Mouse (Mus musculus) naive thymus-derived CD4-positive, alpha-beta T cell, adult 2 months (primary cell): ENCODE results near the gene Ucn3.
"Not testable (repeated sequence)": the region's sequence is repeated elsewhere in the genome, so short reads cannot be mapped to it uniquely, and the experiment has no call there.

Experiments used
- DNase-seq: peaks from one replicate; pipeline ENCODE4 v3.0.0-alpha.2; 2011; ENCODE audit warnings: low read depth

The Ucn3 gene

DNA sequence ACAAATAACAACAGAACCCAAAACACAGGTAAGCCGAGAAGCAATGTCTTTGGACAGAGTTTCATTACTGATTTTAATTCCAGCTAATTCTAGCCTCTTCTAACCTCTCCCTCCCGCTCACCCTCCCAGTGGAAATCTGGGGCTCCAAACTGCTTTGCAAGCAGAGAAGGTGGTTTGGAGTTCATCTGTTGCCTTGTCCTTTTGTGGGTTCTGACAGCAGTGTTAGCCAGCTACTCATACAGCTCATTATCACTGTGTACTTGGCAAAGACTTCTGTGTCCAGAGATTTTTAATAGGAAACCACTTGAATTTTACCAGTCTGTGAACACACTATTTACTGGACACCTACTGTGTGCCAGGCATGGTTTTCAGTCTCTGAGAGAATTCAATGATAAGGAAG, at the start of gene Ucn3:
Gene Ucn3 (minus strand): TSS at position 101 of the 400 bp plus-strand sequence.
- no peak for DNase-seq

GRCm38 (mm10) chr13:3992081-3992480, 46.9 kb upstream of the Ucn3 start:
- no peak for DNase-seq

GRCm38 (mm10) chr13:3968849-3969248, 23.7 kb upstream of the Ucn3 start:
- no peak for DNase-seq

DNA sequence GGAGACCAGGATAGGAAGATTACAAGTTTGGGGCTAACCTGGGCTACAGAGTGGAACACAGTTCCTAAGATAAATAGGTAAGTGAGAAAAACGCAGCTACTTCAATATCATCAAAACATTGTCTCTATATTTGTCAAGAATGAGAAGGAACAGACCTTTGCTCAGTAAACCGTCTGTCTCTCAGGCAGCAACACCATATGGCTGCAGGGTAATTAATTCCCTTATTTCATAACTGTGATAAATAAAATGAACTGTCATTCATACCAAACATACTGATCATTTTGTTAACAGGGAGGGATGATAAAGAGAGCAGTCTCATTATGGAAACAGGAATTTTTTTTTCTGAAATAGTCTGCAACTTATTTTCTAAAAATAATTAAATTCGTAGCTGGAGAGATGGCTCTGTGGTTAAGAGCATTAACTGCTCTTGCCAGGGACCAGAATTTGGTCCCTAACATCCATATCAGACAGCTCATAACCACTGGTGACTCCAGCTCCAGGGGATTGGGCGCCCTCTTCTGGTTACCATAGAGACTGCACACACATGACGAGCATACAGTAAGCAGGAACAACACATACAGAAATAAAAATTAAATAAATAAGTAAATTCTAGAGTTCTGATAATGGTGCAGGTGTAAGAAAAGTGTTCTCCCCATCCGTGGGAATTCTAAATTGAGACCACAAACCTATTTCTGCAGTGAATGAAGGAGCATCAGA, 6.2 kb upstream of the Ucn3 start:
- DNase-seq: no peak

DNA sequence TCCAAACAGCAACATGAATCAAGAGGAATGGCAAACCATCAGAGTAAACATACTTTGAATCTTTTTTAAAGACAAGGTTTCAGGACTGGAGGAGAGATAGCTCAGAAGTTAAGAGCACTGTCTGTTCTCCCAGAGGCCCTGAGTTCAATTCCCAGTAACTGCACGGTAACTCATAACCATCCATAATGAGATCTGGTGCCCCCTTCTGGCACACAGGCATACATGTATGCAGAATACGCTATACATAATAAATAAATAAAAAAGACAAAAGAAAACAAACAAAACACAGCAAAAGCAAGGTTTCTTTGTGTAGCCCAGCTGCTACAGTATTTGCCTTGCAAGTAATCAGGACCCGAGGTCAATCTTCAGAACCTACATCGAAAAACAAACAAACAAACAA, 4.3 kb upstream of the Ucn3 start:
- no peak for DNase-seq

DNA sequence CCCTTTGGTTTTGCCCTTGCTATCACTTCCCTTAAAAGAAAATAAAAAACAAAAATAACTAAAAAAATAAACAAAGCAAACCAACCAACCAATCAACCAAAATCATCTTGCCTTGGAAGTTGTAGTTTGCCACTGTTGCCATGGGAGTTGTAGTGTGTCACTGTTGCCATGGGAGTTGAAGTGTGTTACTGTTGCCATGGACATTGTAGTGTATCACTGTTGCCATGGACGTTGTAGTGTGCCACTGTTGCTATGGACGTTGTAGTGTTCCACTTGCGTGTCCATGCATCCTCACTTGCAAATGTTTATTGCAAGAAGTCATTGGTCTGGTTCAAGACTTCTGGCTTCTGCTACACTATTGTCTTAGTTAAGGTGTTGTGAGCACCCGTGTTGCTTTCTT, 2.1 kb upstream of the Ucn3 start:
- no peak for DNase-seq

GRCm38 (mm10) chr13:3944699-3945098, 450 bp downstream of the Ucn3 start:
- no peak for DNase-seq

GRCm38 (mm10) chr13:3926046-3926445, 19.1 kb downstream of the Ucn3 start:
- no peak for DNase-seq

DNA sequence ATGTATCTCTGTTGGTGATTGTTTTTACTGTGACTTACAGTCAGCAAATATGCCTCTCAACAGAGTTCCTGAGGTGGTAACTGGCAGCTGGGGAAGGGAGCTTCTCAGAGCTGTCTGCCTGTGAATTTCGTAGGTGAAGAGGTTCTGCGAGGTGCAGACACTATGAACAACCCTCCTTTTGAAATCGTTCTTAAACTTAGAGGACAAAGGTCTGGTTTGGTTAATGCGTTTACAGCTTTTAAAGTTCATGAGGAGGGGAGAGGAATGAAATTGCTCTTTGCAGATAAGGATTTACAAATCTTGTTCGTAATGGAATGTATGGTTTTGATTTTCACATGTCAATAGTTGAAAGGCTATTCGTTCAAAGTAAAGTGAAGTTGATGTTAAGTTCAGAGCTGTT, 19.5 kb downstream of the Ucn3 start:
- DNase-seq: no peak

GRCm38 (mm10) chr13:3924483-3924882, 20.7 kb downstream of the Ucn3 start:
- DNase-seq: no peak

GRCm38 (mm10) chr13:3917571-3918311, 27.4 kb downstream of the Ucn3 start, which contains the start of the genes Net1 and Tubal3:
Gene Net1 (minus strand): TSS chr13:3918220.
Gene Tubal3 (plus strand): TSS chr13:3918274.
- peak; percentile 94 for DNase-seq

DNA sequence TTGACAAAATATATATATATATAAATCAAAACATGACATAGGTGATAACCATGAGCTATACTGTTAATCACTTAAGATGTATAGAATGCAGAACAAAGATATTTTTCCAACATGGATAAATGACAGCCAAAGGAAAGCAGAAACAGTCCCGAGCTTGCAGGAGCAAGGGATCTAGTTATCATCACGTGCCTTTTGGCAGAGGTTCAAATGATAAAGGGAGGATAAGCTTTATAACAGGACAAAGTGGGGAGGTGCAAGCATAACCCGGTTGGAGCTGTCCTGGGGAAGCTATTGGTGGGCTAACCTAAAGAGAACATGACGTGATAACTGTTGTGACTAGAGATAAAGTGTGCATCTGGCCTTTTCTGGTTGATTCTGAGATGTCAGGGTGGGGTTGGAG, 31.6 kb downstream of the Ucn3 start:
- no peak for DNase-seq

DNA sequence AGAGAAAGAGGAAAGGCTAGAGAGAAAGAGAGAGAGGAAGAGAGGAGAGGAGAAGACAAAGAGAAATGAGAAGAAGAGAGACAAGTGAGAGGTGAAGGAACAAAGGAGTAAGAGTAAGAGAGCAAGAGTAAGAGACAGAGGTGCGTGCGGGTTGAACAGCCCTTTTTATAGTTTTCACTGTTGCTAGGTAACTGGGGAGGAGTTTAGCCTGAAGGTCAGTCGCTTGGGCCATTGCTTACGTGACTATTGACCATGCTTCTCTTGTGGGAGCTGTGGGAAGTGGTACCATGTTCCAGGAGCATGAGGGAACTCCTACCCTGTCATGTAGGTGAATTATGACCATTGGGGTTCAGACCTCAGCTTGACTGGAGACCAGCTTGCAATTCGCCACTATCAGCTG, 34.8 kb downstream of the Ucn3 start:
- no peak for DNase-seq

- DNase-seq: no peak
Measured at GRCm38 (mm10) chr13:3908262-3908661, 36.9 kb downstream of the Ucn3 start.

GRCm38 (mm10) chr13:3907151-3907696, 37.9 kb downstream of the Ucn3 start:
- no peak for DNase-seq

GRCm38 (mm10) chr13:3899301-3899700, 45.8 kb downstream of the Ucn3 start:
- DNase-seq: no peak

DNA sequence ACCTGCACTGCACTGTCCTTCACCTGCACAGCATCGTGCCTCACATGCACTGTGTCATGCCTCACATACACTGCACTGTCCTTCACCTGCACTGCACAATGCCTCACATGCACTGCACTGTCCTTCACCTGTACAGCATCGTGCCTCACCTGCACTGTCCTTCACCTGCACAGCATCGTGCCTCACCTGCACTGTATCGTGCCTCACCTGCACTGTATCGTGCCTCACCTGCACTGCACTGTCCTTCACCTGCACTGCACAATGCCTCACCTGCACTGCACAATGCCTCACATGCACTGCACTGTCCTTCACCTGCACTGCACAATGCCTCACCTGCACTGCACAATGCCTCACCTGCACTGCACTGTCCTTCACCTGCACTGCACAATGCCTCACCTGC, 46.9 kb downstream of the Ucn3 start:
- DNase-seq: not testable (repeated sequence)

- peak; percentile 90 for DNase-seq
Measured at GRCm38 (mm10) chr13:3896913-3897312, 48.2 kb downstream of the Ucn3 start.

GRCm38 (mm10) chr13:3896032-3896431, 49.1 kb downstream of the Ucn3 start:
- DNase-seq: no peak

DNA sequence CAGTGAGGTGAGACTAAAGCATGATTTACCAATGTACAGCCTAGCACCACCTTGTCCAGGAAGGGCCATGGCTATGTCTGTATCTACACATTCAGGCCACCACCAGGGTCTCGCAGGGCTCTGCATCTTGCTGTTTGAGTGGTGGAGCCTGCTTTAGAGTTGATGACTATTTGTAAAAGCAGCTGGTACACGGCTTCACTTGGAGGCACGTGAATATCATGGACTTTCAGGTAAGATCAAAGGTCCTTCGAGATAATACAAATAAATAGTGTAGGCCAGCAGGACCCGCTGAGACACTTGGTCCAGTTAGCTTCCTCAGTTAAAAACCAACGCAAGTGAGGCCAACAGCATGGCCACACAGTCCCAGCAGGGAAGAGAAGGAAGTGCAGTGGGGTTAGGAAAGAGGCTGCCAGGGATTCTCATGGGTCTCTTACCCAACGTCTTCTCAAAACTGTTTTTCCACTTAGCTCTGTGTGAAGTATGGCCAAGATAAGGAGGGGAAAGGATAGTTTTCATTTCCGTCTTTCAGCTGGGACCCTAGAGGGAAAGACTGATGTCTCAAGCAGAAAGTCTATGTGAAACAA, 49.7 kb downstream of the Ucn3 start:
- no peak for DNase-seq

GRCm38 (mm10) chr13:3894549-3894948, 50.6 kb downstream of the Ucn3 start:
- DNase-seq: no peak

- peak; percentile 93 for DNase-seq
Measured at GRCm38 (mm10) chr13:3893126-3893734, 51.9 kb downstream of the Ucn3 start.
